Mouse (Mus musculus) limb, embryonic 12.5 days (tissue): Measurements from ENCODE around the gene Theg. TPM values are rescaled to one million over a fixed set of nuclear protein-coding genes. Genes with fewer than 3 reads are reported as not detected.

Experiments used
- ATAC-seq: fragments of 200-750 bp; cut with Nextera tagmentation; 2 replicates; pipeline ENCODE4 v1.8.0; 2017; ENCODE audit warnings: low read depth, moderate TSS enrichment; ENCODE audit not compliant: insufficient number of reproducible peaks, insufficient read depth, low FRiP score, low TSS enrichment
- H3K27ac ChIP-seq: fragments of 300-500 bp; sonication (generic); 2 replicates; pipeline ENCODE4 v1.5.1; 2016; ENCODE audit warnings: mild to moderate bottlenecking, moderate library complexity
- H3K27me3 ChIP-seq: fragments of 300-500 bp; sonication (generic); 2 replicates; pipeline ENCODE4 v1.6.1; 2016; ENCODE audit warnings: mild to moderate bottlenecking, moderate library complexity
- H3K36me3 ChIP-seq: fragments of 300-500 bp; sonication (generic); 2 replicates; pipeline ENCODE4 v1.6.1; 2016; ENCODE audit warnings: mild to moderate bottlenecking, moderate library complexity
- H3K4me1 ChIP-seq: fragments of 300-500 bp; sonication (generic); replicated peaks from 2 replicates; pipeline ENCODE4 v1.6.1; 2016
- H3K4me2 ChIP-seq: fragments of 300-500 bp; sonication (generic); 2 replicates; pipeline ENCODE4 v1.6.1; 2016; ENCODE audit warnings: mild to moderate bottlenecking, moderate library complexity
- H3K4me3 ChIP-seq: fragments of 300-500 bp; sonication (generic); replicated peaks from 2 replicates; pipeline ENCODE4 v1.5.1; 2016; ENCODE audit warnings: mild to moderate bottlenecking
- H3K9ac ChIP-seq: fragments of 300-500 bp; sonication (generic); replicated peaks from 2 replicates; pipeline ENCODE4 v1.6.1; 2016; ENCODE audit warnings: mild to moderate bottlenecking, moderate library complexity
- H3K9me3 ChIP-seq: fragments of 300-500 bp; sonication (generic); 2 replicates; pipeline ENCODE4 v1.6.1; 2016; ENCODE audit warnings: mild to moderate bottlenecking, moderate library complexity
- WGBS: fragments of 180-500 bp; shearing (Covaris S2); methylation state at CpG from one replicate; pipeline ENCODE4 v1.1.7; 2016; 5-methylcytosine and 5-hydroxymethylcytosine counted together
- polyA plus RNA-seq: library from polyadenylated mRNA; unstranded; fragments of >200 nt; fragmentation: Nextera tagmentation; extraction: Ambion mirVana; gene quantifications from 2 replicates; pipeline ENCODE4 v1.2.1, GENCODE M21; 2016

Theg gene
- polyA plus RNA-seq, 1 experiment from 2014 or later = not detected

- Histone ChIP-seq H3K27me3 (peaks cover 70% of the 10 kb centered on the region), H3K36me3 (no peaks in the 10 kb centered on the region), H3K27ac (no peak within 1 kb of the TSS), H3K4me2 (peak within 1 kb of the TSS; percentile 95), H3K4me1 (peaks cover 22% of the 10 kb centered on the region), H3K9me3 (no peaks in the 10 kb centered on the region), H3K4me3 (peak within 1 kb of the TSS; percentile 62), H3K9ac (peak within 1 kb of the TSS; percentile 59)
- ATAC-seq = peak; percentile 67
- 1% methylated on average over 60 of the region's 60 CpGs for WGBS
These were observed 26.6 kb upstream of the Theg start, which contains the start of gene C2cd4c for GRCm38 (mm10) chr10:79613578-79614304. Gene C2cd4c, minus strand, starts transcription at chr10:79614025.

- Histone ChIP-seq H3K4me2 (peak overlapping the region; percentile 47), H3K27me3 (peaks cover 70% of the 10 kb centered on the region), H3K27ac (no peak overlapping the region), H3K9ac (peak overlapping the region; percentile 12; the same call in 1 of the 2 replicates), H3K36me3 (no peaks in the 10 kb centered on the region), H3K4me3 (peak overlapping the region; percentile 62), H3K4me1 (peaks cover 25% of the 10 kb centered on the region), H3K9me3 (no peaks in the 10 kb centered on the region)
- WGBS = 9% methylated on average over 51 of the region's 51 CpGs
- no peak for ATAC-seq
These were observed 25.3 kb upstream of the Theg start for GRCm38 (mm10) chr10:79612192-79613135.

GRCm38 (mm10) chr10:79611296-79611695, 24.2 kb upstream of the Theg start:
- Histone ChIP-seq H3K4me3 (no peak overlapping the region), H3K27ac (no peak overlapping the region), H3K4me2 (peak overlapping the region; percentile 47; the same call in 1 of the 2 replicates), H3K27me3 (peaks cover 65% of the 10 kb centered on the region), H3K36me3 (no peaks in the 10 kb centered on the region), H3K9me3 (no peaks in the 10 kb centered on the region), H3K4me1 (peaks cover 25% of the 10 kb centered on the region), H3K9ac (no peak overlapping the region)
- 35% methylated on average over 5 of the region's 5 CpGs for WGBS
- ATAC-seq = no peak

- H3K4me3 ChIP-seq = no peak overlapping the region
- H3K4me1 ChIP-seq = peaks cover 25% of the 10 kb centered on the region
- H3K4me2 ChIP-seq = no peak overlapping the region
- no peak overlapping the region for H3K9ac ChIP-seq
- no peak for ATAC-seq
- H3K9me3 ChIP-seq = no peaks in the 10 kb centered on the region
- H3K27ac ChIP-seq = no peak overlapping the region
- H3K36me3 ChIP-seq = no peaks in the 10 kb centered on the region
- H3K27me3 ChIP-seq = peaks cover 59% of the 10 kb centered on the region
- 91% methylated on average over 3 of the region's 3 CpGs for WGBS
These were observed 22.1 kb upstream of the Theg start for GRCm38 (mm10) chr10:79609276-79609675.

- Histone ChIP-seq H3K27me3 (peaks cover 45% of the 10 kb centered on the region), H3K4me2 (no peak overlapping the region), H3K9ac (no peak overlapping the region), H3K9me3 (no peaks in the 10 kb centered on the region), H3K36me3 (no peaks in the 10 kb centered on the region), H3K4me1 (peaks cover 17% of the 10 kb centered on the region), H3K27ac (no peak overlapping the region), H3K4me3 (no peak overlapping the region)
- 30% methylated on average over 2 of the region's 2 CpGs for WGBS
- ATAC-seq = no peak
These were observed 20.8 kb upstream of the Theg start for GRCm38 (mm10) chr10:79607892-79608291.

- Histone ChIP-seq H3K27ac (no peak overlapping the region), H3K4me2 (no peak overlapping the region), H3K27me3 (peaks cover 31% of the 10 kb centered on the region), H3K4me3 (no peak overlapping the region), H3K9ac (no peak overlapping the region), H3K4me1 (peaks cover 4% of the 10 kb centered on the region; the same call in 1 of the 2 replicates), H3K9me3 (no peaks in the 10 kb centered on the region), H3K36me3 (no peaks in the 10 kb centered on the region)
- ATAC-seq = no peak
- 69% methylated on average over 4 of the region's 4 CpGs for WGBS
These were observed 19.4 kb upstream of the Theg start for GRCm38 (mm10) chr10:79606537-79606936.

- ATAC-seq = no peak
- Histone ChIP-seq H3K27ac (no peak overlapping the region), H3K36me3 (no peaks in the 10 kb centered on the region), H3K9me3 (no peaks in the 10 kb centered on the region), H3K9ac (no peak overlapping the region), H3K27me3 (peaks cover 38% of the 10 kb centered on the region), H3K4me1 (no peaks in the 10 kb centered on the region), H3K4me2 (no peak overlapping the region), H3K4me3 (no peak overlapping the region)
- WGBS = 71% methylated on average over 4 of the region's 4 CpGs
These were observed 10.8 kb upstream of the Theg start for GRCm38 (mm10) chr10:79597936-79598230.

GRCm38 (mm10) chr10:79597051-79597935, 10.2 kb upstream of the Theg start:
- ATAC-seq = no peak
- H3K9ac ChIP-seq = 0 out of 2 replicates have a peak overlapping the region, but pooled peaks have one; percentile 34

GRCm38 (mm10) chr10:79595590-79595929, 8.4 kb upstream of the Theg start:
- WGBS = 58% methylated on average over 8 of the region's 8 CpGs
- no peak overlapping the region for H3K4me2 ChIP-seq
- H3K4me3 ChIP-seq = no peak overlapping the region
- no peaks in the 10 kb centered on the region for H3K36me3 ChIP-seq
- no peak overlapping the region for H3K27ac ChIP-seq
- no peak for ATAC-seq
- no peaks in the 10 kb centered on the region for H3K9me3 ChIP-seq
- no peaks in the 10 kb centered on the region for H3K4me1 ChIP-seq
- peaks cover 40% of the 10 kb centered on the region for H3K27me3 ChIP-seq
- H3K9ac ChIP-seq = no peak overlapping the region

More at GRCm38 (mm10) chr10:79597051-79597935, 10.2 kb upstream of the Theg start:
- Histone ChIP-seq H3K27ac (no peak overlapping the region), H3K4me2 (no peak overlapping the region), H3K9me3 (no peaks in the 10 kb centered on the region), H3K36me3 (no peaks in the 10 kb centered on the region), H3K4me1 (no peaks in the 10 kb centered on the region), H3K4me3 (no peak overlapping the region), H3K27me3 (peaks cover 40% of the 10 kb centered on the region)
- WGBS = 39% methylated on average over 13 of the region's 13 CpGs

GRCm38 (mm10) chr10:79594872-79595589, 7.9 kb upstream of the Theg start:
- H3K36me3 ChIP-seq = no peaks in the 10 kb centered on the region
- WGBS = 18% methylated on average over 17 of the region's 17 CpGs
- peak; percentile 82 for ATAC-seq
- no peak overlapping the region for H3K4me2 ChIP-seq
- no peaks in the 10 kb centered on the region for H3K9me3 ChIP-seq
- no peak overlapping the region for H3K27ac ChIP-seq
- H3K4me3 ChIP-seq = no peak overlapping the region
- H3K27me3 ChIP-seq = peaks cover 40% of the 10 kb centered on the region
- H3K4me1 ChIP-seq = no peaks in the 10 kb centered on the region
- no peak overlapping the region for H3K9ac ChIP-seq
